Mouse (Mus musculus) neutrophil, adult 5-6 weeks (primary cell): ENCODE measurements around the gene Trp73. TPM values are rescaled to one million over a fixed set of nuclear protein-coding genes. Genes with fewer than 3 reads are reported as not detected.

Experiments
- ATAC-seq: fragments of 151-379, 151-347 bp; 2 replicates; pipeline ENCODE4 v1.8.0; 2017; ENCODE audit warnings: mild to moderate bottlenecking, moderate TSS enrichment; ENCODE audit not compliant: insufficient number of reproducible peaks, poor library complexity, low FRiP score, severe bottlenecking; ENCODE audit errors: extremely low read depth
- total RNA-seq: library from RNA; stranded (forward); fragments of 200-1000 nt; gene quantifications from 2 replicates; pipeline ENCODE4 v1.2.3, GENCODE M21; 2017

Trp73 gene
- total RNA-seq, 1 experiment from 2014 or later, result not detected

DNA sequence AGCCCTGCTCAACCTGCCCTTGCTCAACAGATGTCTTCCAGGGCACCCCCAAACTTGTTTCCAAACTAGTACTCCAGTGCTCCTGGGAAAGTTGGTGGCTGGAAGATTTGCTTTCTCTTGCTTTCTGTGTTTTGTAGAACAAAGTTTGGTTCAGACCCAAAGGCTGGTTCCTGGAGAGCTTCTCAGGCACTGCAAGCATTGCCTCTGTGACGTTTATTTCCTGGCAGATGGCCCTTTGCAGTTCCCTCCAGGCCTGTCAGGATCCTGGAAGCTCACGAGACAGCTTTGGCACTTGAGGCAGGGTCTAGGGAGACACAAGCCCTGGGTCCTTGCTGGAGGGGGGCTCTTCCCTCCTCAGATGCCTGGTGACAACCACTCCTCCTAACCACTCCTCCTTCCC is 83.3 kb downstream of the Trp73 start:
- ATAC-seq, result no peak

- no peak for ATAC-seq
These were observed 84.0 kb downstream of the Trp73 start for GRCm38 (mm10) chr4:154056046-154056445.

- ATAC-seq, result no peak
These were observed 84.5 kb downstream of the Trp73 start for GRCm38 (mm10) chr4:154055482-154055881.

- no peak for ATAC-seq
These were observed 86.9 kb downstream of the Trp73 start for GRCm38 (mm10) chr4:154053065-154053464.

DNA sequence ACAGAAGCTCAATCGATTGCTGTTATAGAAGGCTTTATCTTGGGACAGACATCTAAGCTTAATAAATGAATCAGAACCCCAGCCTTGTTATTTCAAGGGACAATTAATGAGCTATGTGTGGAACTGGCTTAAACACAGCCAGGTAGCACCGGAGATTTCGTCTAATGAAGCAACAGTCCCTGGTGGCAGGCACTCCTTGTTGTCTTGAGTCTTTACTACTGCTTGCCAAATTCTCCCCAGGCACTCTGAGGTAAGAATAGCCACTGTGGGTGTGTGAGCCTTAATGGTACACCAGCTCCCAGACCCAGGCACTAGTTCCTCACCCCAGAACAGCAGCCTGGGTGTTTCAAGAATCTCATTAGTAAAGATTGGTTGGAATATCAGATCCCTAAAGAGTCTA is 88.6 kb downstream of the Trp73 start:
- ATAC-seq, result no peak

DNA sequence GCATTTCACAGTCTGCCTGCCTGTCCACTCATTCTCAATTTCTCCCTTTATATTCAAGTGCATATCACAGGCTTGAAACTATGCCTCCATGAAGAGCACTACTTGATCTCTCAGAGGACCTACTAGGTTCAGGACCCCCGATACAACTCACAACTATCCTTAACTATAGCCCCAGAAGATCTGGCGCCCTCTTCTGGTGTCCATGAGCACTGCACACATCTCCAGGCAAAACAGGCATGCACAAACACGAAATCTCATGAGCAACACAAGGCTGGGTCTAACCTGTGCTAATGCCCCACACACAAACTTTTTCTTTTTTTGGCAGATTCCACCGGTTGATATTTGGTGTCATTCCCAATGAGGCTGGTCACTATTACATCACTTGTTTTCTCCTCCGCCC is 94.2 kb downstream of the Trp73 start:
- no peak for ATAC-seq

- no peak for ATAC-seq
These were observed 97.4 kb downstream of the Trp73 start, which contains the start of gene Ccdc27 for GRCm38 (mm10) chr4:154042577-154042976. TSS of gene Ccdc27 (minus strand) at chr4:154042677.

DNA sequence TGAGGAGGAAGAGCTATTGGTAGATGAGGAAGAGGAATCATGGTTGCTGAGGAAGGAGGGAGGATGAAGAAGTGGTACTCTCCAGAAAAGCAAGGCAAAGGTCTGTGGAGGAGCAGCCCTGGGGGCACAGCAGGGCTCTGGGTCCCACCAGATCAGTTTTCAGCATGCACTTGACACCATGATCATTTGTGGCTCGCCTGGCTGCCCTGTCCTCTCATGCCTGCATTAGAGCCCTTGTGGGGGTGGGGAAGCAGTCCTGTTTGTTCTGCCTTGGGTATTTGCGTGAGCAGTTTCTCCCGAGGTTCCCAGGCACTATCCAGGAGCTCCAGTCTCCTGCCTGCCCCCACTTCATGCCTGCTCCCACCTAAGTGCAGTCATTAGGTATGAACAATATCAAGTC is 102.9 kb downstream of the Trp73 start:
- no peak for ATAC-seq

GRCm38 (mm10) chr4:154028646-154029045 is 111.4 kb downstream of the Trp73 start:
- no peak for ATAC-seq

DNA sequence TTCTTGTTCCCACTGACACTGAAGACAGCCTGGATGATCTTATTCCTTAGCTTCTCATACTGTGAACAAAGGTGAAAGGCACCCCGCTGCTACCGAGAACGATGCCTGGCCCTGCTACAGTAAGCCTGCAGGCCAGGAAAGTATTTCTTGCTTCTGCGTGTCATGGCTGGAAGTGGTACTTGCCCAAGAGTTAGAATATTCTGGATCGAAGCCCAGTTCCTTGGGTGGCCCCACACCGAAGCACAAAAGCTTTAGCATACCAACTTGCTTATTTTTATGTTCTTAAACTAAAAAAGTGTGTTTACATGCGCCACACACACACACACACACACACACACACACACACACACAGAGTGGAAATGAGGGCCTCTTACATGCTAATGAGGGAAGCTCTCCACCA is 111.9 kb downstream of the Trp73 start:
- ATAC-seq, result no peak

DNA sequence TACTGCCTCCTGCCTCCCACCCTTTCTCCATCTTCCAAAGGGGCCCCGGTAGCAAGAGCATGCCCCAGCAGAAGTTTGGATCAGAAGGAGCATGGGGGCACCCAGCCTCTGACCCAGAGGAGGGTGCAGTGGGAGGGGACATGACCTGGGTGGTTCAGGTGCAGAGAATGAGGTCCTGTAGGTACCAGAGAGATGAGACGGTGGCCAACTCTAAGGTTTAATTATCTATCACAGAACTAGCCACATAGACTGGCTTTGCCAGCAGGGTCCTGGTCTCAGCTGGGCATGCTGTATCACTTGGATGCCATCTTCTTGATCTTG is 113.6 kb downstream of the Trp73 start:
- ATAC-seq, result no peak

GRCm38 (mm10) chr4:154025641-154026440 is 114.2 kb downstream of the Trp73 start, which contains the start of gene Smim1:
TSS of gene Smim1 (minus strand) at chr4:154026230.
- no peak for ATAC-seq

DNA sequence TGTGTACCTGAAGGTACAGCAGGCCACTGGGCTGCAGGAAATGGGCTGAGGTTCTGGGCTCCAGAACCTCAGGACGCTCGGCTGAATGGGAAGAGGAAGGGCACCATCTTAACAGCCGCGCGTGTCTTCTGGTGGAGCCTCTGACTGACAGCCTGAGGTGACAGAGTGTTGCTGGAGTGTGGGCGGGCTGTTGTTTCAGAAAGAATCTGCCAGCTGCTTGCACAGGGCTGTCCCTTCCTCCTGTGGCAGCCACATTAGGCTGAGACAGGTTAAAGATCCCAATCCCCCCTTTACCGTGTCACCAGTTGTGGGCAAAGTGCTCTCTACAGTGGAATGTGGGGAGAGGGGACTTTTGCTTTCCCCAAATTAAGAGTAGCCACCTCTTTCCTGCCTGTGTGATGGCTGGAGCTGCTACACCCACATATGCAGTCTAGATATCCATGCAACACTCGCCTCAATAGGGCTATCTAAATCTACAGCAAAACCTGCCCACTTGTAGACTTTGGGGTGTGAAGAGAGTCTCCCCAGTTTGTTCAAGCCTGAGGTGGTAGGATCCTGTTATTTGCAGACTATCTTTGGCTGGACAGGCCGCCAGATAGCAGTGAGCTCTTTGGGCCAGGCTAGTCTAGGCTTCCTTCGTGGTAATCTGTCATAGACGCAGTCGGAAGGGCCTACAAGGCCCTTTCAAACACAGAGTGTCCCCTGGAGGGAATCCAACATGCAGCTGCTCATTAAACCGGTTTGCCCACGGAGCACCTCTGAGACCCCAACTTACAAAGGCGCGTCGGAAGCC is 115.1 kb downstream of the Trp73 start:
- ATAC-seq, result no peak

GRCm38 (mm10) chr4:154023754-154024601 is 116.0 kb downstream of the Trp73 start:
- no peak for ATAC-seq

- ATAC-seq, result no peak
These were observed 117.2 kb downstream of the Trp73 start for GRCm38 (mm10) chr4:154022844-154023243.

DNA sequence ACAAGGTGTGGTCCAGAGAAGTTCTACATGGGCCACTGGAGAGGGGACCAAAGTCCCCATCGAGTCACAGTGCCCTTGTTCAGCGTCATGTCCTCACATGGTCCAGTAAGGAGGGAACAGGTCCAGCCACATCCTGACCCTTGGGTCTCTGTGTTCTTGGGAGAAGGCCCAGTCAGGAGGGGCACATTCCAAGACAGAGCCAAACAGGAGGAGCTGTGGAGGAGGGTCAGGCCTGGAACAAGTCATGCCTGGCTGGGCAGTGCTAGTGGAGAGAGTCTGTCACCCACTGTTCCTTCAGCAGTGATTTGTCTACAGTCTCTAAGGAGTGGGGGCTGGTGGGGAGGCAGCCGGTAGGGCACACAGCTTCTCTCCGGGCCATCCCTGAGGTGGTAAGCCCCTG is 117.6 kb downstream of the Trp73 start:
- ATAC-seq, result no peak

DNA sequence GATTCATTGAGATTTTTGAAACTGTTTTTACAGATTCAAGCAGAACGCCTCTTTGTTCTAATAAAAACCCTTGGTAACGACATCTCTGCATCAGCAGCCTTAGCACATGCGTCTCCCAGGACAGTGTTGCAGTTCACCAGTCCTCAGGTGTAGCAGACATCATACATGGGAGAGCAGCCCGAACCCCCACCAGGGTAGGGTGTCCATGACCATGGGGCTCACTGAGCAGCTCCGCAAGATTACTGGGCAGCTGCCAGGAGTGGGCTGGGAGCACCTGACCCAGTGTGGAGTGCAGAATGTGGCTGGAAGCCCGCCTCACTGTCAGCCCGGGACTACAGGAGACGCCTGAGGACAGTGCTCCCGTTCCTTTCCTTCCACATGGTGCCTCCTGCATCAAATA is 118.6 kb downstream of the Trp73 start:
- no peak for ATAC-seq

GRCm38 (mm10) chr4:154019571-154019970 is 120.4 kb downstream of the Trp73 start:
- ATAC-seq, result no peak

GRCm38 (mm10) chr4:154015476-154015875 is 124.5 kb downstream of the Trp73 start:
- no peak for ATAC-seq
